Mouse (Mus musculus): ENCODE results near the gene D1Ertd622e. TPM values are rescaled to one million over a fixed set of nuclear protein-coding genes. Genes with fewer than 3 reads are reported as not detected.

The D1Ertd622e gene
- polyA plus RNA-seq, 1 experiment from 2014 or later = 62.8 TPM

GRCm38 (mm10) chr1:97676115-97676514, 14.2 kb upstream of the D1Ertd622e start:
- no peaks in the 10 kb centered on the region for H3K36me3 ChIP-seq (replicated peaks; ENCODE audit: control insufficient read depth, insufficient read depth)
- H3K4me3 ChIP-seq (replicated peaks; ENCODE audit: low read length) = no peak overlapping the region
- 48% methylated on average over 2 of the region's 2 CpGs for WGBS
- H3K4me2 ChIP-seq (replicated peaks) = no peak overlapping the region
- ATAC-seq (ENCODE audit: low FRiP score) (no peak), DNase-seq (ENCODE audit: low spot score) (peak; percentile 9)
- no peaks in the 10 kb centered on the region for H3K27me3 ChIP-seq (ENCODE audit: control insufficient read depth, insufficient read depth, low read length)
- no peak overlapping the region for H3K9ac ChIP-seq
- H3K27ac ChIP-seq = no peak overlapping the region
- no peaks in the 10 kb centered on the region for H3K9me3 ChIP-seq (ENCODE audit: control insufficient read depth, low read length)
- no peaks in the 10 kb centered on the region for H3K4me1 ChIP-seq (replicated peaks; ENCODE audit: control insufficient read depth, insufficient read depth, low read length)

DNA sequence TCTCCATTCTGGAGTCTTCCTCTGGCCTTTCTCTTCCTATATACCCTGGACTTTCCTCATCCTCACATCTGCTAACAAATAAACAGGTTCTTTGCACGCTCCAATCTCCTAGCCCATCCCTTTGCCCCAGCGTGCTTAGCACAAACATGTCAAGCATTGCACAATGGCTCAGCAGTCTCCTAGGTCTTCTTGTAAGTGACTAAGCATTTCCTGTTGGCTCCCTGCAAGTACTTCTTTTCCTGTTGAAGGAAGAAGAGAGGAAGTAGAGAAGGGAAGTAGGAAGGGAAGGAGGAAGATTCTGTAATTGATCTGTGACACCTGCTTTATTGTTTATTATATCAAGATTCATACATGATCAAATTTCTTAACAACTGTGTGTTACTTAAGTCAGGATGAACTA, 11.0 kb upstream of the D1Ertd622e start:
- no peaks in the 10 kb centered on the region for H3K36me3 ChIP-seq (replicated peaks; ENCODE audit: control insufficient read depth, insufficient read depth)
- no peaks in the 10 kb centered on the region for H3K27me3 ChIP-seq (ENCODE audit: control insufficient read depth, insufficient read depth, low read length)
- no peak overlapping the region for H3K27ac ChIP-seq
- no peaks in the 10 kb centered on the region for H3K4me1 ChIP-seq (replicated peaks; ENCODE audit: control insufficient read depth, insufficient read depth, low read length)
- no peak overlapping the region for H3K9ac ChIP-seq
- WGBS = 73% methylated on average over 2 of the region's 2 CpGs
- H3K4me2 ChIP-seq (replicated peaks) = no peak overlapping the region
- DNase-seq (ENCODE audit: low spot score) (peak; percentile 22), ATAC-seq (ENCODE audit: low FRiP score) (no peak)
- H3K4me3 ChIP-seq (replicated peaks; ENCODE audit: low read length) = no peak overlapping the region
- H3K9me3 ChIP-seq (ENCODE audit: control insufficient read depth, low read length) = no peaks in the 10 kb centered on the region

GRCm38 (mm10) chr1:97667288-97667687, 5.4 kb upstream of the D1Ertd622e start:
- Histone ChIP-seq H3K9ac (no peak overlapping the region), H3K27me3 (ENCODE audit: control insufficient read depth, insufficient read depth, low read length) (no peaks in the 10 kb centered on the region), H3K9me3 (ENCODE audit: control insufficient read depth, low read length) (no peaks in the 10 kb centered on the region), H3K4me3 (replicated peaks; ENCODE audit: low read length) (no peak overlapping the region), H3K36me3 (replicated peaks; ENCODE audit: control insufficient read depth, insufficient read depth) (no peaks in the 10 kb centered on the region), H3K4me1 (replicated peaks; ENCODE audit: control insufficient read depth, insufficient read depth, low read length) (no peaks in the 10 kb centered on the region), H3K27ac (no peak overlapping the region), H3K4me2 (replicated peaks) (no peak overlapping the region)
- ATAC-seq (ENCODE audit: low FRiP score) = no peak
- WGBS = 97% methylated on average over 1 of the region's 1 CpGs
- peak; percentile 18 for DNase-seq (ENCODE audit: low spot score)

GRCm38 (mm10) chr1:97662324-97662723, 450 bp upstream of the D1Ertd622e start:
- DNase-seq (ENCODE audit: low spot score) (peak; percentile 27), ATAC-seq (ENCODE audit: low FRiP score) (no peak)
- 17% methylated on average over 7 of the region's 7 CpGs for WGBS

DNA sequence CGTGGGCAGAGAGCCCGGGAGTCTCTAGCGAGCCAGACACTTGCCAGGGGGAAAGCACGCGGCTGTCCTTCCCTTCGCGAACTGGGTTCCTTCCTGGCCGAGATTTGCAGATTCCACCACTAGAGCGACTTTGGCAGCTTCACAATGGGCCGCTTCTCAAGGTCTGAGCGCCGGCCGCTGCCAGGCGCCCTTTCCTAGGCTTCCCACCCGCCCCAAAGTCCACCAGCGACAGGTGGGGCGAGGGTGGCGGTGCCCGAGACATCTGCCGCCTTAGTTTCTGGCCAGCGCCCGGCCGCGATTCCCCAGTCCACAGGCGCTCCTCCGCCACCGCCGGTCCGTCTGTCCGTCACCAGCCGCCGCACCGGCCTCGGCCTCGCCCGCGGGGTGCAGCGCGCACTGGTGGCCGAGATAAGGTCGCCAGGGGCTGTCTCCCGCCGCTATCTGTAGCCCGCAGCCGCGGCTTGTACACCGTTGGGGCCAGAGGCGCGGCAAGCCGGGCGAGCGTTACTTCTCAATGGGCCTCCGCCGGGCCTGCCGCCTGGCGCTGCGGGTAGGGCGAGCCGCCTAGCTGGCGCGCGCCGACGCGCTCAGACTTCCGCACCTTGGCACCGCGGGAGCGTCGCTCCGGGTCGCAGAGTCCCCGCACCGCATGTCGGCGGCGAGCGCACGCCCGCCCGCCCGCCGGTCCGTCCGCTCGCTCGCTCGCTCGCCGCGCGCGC, 1.0 kb downstream of the D1Ertd622e start:
- H3K36me3 ChIP-seq (replicated peaks; ENCODE audit: control insufficient read depth, insufficient read depth) = no peaks in the 10 kb centered on the region
- peak overlapping the region; percentile 92 for H3K4me3 ChIP-seq (replicated peaks; ENCODE audit: low read length)
- H3K4me1 ChIP-seq (replicated peaks; ENCODE audit: control insufficient read depth, insufficient read depth, low read length) = peaks cover 42% of the 10 kb centered on the region
- peak overlapping the region; percentile 97 for H3K9ac ChIP-seq
- DNase-seq (ENCODE audit: low spot score) (peak; percentile 66), ATAC-seq (ENCODE audit: low FRiP score) (peak; percentile 21)
- WGBS = under 1% methylated on average over 74 of the region's 93 CpGs
- H3K4me2 ChIP-seq (replicated peaks) = peak overlapping the region; percentile 66
- H3K9me3 ChIP-seq (ENCODE audit: control insufficient read depth, low read length) = no peaks in the 10 kb centered on the region
- no peaks in the 10 kb centered on the region for H3K27me3 ChIP-seq (ENCODE audit: control insufficient read depth, insufficient read depth, low read length)
- peak overlapping the region; percentile 99 for H3K27ac ChIP-seq

More at GRCm38 (mm10) chr1:97662324-97662723, 450 bp upstream of the D1Ertd622e start:
- Histone ChIP-seq H3K36me3 (replicated peaks; ENCODE audit: control insufficient read depth, insufficient read depth) (no peaks in the 10 kb centered on the region), H3K4me1 (replicated peaks; ENCODE audit: control insufficient read depth, insufficient read depth, low read length) (peaks cover 29% of the 10 kb centered on the region), H3K27me3 (ENCODE audit: control insufficient read depth, insufficient read depth, low read length) (no peaks in the 10 kb centered on the region), H3K4me2 (replicated peaks) (peak overlapping the region; percentile 66), H3K9ac (peak overlapping the region; percentile 97), H3K4me3 (replicated peaks; ENCODE audit: low read length) (peak overlapping the region; percentile 92), H3K27ac (peak overlapping the region; percentile 99), H3K9me3 (ENCODE audit: control insufficient read depth, low read length) (no peaks in the 10 kb centered on the region)

DNA sequence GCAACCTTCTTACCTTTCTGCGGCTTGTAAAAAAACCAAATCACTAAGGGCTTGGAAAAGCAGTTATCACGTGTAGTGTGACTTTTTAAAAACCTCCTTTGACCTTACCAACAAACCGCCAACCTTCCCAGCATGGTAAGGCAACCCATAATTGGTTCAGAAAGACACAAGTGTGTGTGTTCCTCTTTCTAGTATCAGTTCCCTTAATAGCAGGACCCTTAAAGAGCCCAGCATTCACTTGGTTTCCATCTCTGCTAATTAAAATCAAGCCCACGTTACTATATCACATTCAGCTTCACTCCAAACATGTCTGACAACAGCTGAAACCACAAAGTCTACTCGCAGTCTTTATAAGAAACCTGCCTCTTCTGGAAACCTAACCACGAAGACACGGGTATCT, 2.5 kb downstream of the D1Ertd622e start:
- peaks cover 53% of the 10 kb centered on the region for H3K4me1 ChIP-seq (replicated peaks; ENCODE audit: control insufficient read depth, insufficient read depth, low read length)
- no peaks in the 10 kb centered on the region for H3K36me3 ChIP-seq (replicated peaks; ENCODE audit: control insufficient read depth, insufficient read depth)
- DNase-seq (ENCODE audit: low spot score) (peak; percentile 19), ATAC-seq (ENCODE audit: low FRiP score) (no peak)
- no peaks in the 10 kb centered on the region for H3K27me3 ChIP-seq (ENCODE audit: control insufficient read depth, insufficient read depth, low read length)
- H3K4me2 ChIP-seq (replicated peaks) = peak overlapping the region; percentile 66
- peak overlapping the region; percentile 97 for H3K9ac ChIP-seq
- no peak overlapping the region for H3K27ac ChIP-seq
- H3K4me3 ChIP-seq (replicated peaks; ENCODE audit: low read length) = peak overlapping the region; percentile 92
- H3K9me3 ChIP-seq (ENCODE audit: control insufficient read depth, low read length) = no peaks in the 10 kb centered on the region
- WGBS = 37% methylated on average over 7 of the region's 7 CpGs

GRCm38 (mm10) chr1:97657786-97658185, 4.1 kb downstream of the D1Ertd622e start:
- no peak for ATAC-seq (ENCODE audit: low FRiP score)
- Histone ChIP-seq H3K4me1 (replicated peaks; ENCODE audit: control insufficient read depth, insufficient read depth, low read length) (peaks cover 65% of the 10 kb centered on the region), H3K9ac (no peak overlapping the region), H3K4me3 (replicated peaks; ENCODE audit: low read length) (no peak overlapping the region), H3K27ac (no peak overlapping the region), H3K4me2 (replicated peaks) (peak overlapping the region; percentile 66), H3K27me3 (ENCODE audit: control insufficient read depth, insufficient read depth, low read length) (no peaks in the 10 kb centered on the region), H3K36me3 (replicated peaks; ENCODE audit: control insufficient read depth, insufficient read depth) (no peaks in the 10 kb centered on the region; the same call in 1 of the 2 replicates), H3K9me3 (ENCODE audit: control insufficient read depth, low read length) (no peaks in the 10 kb centered on the region)
- WGBS = 76% methylated on average over 2 of the region's 2 CpGs
- DNase-seq (ENCODE audit: low spot score) = peak; percentile 23

DNA sequence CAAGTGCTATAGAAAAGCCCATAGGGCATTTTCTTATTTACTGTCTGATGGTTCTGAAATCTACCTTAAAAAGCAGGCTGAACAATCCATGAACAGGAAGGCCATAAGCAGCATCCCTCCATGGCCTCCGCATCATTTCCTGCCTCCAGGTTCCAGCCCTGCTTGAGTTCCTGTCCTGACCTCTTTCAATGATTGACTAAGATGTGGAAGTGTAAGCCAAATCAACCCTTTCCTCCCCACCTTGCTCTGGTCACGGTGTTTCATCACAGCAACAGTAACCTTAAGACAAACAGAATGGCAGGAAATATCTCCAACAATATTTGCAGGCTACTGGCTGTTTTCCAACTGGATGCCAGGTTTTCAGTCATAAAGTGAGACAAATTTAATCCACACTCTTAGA, 4.7 kb downstream of the D1Ertd622e start:
- peaks cover 68% of the 10 kb centered on the region for H3K4me1 ChIP-seq (replicated peaks; ENCODE audit: control insufficient read depth, insufficient read depth, low read length)
- no peak overlapping the region for H3K4me3 ChIP-seq (replicated peaks; ENCODE audit: low read length)
- no peaks in the 10 kb centered on the region for H3K27me3 ChIP-seq (ENCODE audit: control insufficient read depth, insufficient read depth, low read length)
- WGBS = 62% methylated on average over 2 of the region's 2 CpGs
- no peaks in the 10 kb centered on the region; the same call in 1 of the 2 replicates for H3K36me3 ChIP-seq (replicated peaks; ENCODE audit: control insufficient read depth, insufficient read depth)
- H3K27ac ChIP-seq = no peak overlapping the region
- ATAC-seq (ENCODE audit: low FRiP score) (no peak), DNase-seq (ENCODE audit: low spot score) (peak; percentile 5)
- peak overlapping the region; percentile 66 for H3K4me2 ChIP-seq (replicated peaks)
- H3K9ac ChIP-seq = 0 out of 2 replicates have a peak overlapping the region, but pooled peaks have one; percentile 16
- no peaks in the 10 kb centered on the region for H3K9me3 ChIP-seq (ENCODE audit: control insufficient read depth, low read length)

- Histone ChIP-seq H3K36me3 (replicated peaks; ENCODE audit: control insufficient read depth, insufficient read depth) (no peaks in the 10 kb centered on the region; the same call in 1 of the 2 replicates), H3K4me3 (replicated peaks; ENCODE audit: low read length) (no peak overlapping the region), H3K9me3 (ENCODE audit: control insufficient read depth, low read length) (no peaks in the 10 kb centered on the region), H3K4me1 (replicated peaks; ENCODE audit: control insufficient read depth, insufficient read depth, low read length) (peaks cover 61% of the 10 kb centered on the region), H3K27me3 (ENCODE audit: control insufficient read depth, insufficient read depth, low read length) (no peaks in the 10 kb centered on the region), H3K4me2 (replicated peaks) (no peak overlapping the region), H3K9ac (no peak overlapping the region), H3K27ac (no peak overlapping the region)
- WGBS = 71% methylated on average over 6 of the region's 6 CpGs
- no peak for ATAC-seq (ENCODE audit: low FRiP score)
- no peak for DNase-seq (ENCODE audit: low spot score)
Observed at GRCm38 (mm10) chr1:97654397-97654975, 7.4 kb downstream of the D1Ertd622e start.
